Mouse (Mus musculus): Measurements from ENCODE around the gene Pqbp1. TPM values are rescaled to one million over a fixed set of nuclear protein-coding genes. Genes with fewer than 3 reads are reported as not detected.

Gene Pqbp1
- 125 and 143 TPM in 2 replicates for total RNA-seq (2014; rRNA removed)
- polyA plus RNA-seq (2015; fragmentation: Nextera tagmentation; extraction: Ambion mirVana) = 226 and 229 TPM in 2 replicates

GRCm38 (mm10) chrX:7898880-7899874, at the start of gene Pqbp1, which contains the start of gene Timm17b:
Pqbp1 (minus strand) TSS chrX:7899269.
Timm17b (plus strand) TSS chrX:7899357.
- H3K27me3 ChIP-seq (ENCODE audit: insufficient read depth, low read length) = no peaks in the 10 kb centered on the region
- H3K4me2 ChIP-seq (ENCODE audit: low read depth) = peak within 1 kb of the TSS; percentile 54
- no peaks in the 10 kb centered on the region for H3K9me3 ChIP-seq (ENCODE audit: low read length)
- peak within 1 kb of the TSS; percentile 51 for H3K4me3 ChIP-seq (ENCODE audit: low read depth, low read length)
- H3K4me1 ChIP-seq (ENCODE audit: insufficient read depth) = no peaks in the 10 kb centered on the region
- no peak for TF ChIP-seq CTCF (IDR thresholded peaks at IDR 0.05; ENCODE audit: low read depth)
- ATAC-seq (peak; percentile 99), DNase-seq (peak; percentile 95)
- peaks cover 3% of the 10 kb centered on the region; the same call in 1 of the 2 replicates for H3K36me3 ChIP-seq (ENCODE audit: insufficient read depth)
- WGBS = 20% methylated on average over 61 of the region's 62 CpGs
- H3K27ac ChIP-seq (ENCODE audit: low read depth, low read length) = peak within 1 kb of the TSS; percentile 86
- peak within 1 kb of the TSS; percentile 60 for H3K9ac ChIP-seq

- WGBS = 22% methylated on average over 38 of the region's 38 CpGs
- ATAC-seq = peak; percentile 98
These were observed 48.9 kb upstream of the Pqbp1 start for GRCm38 (mm10) chrX:7947900-7948492.

GRCm38 (mm10) chrX:7947108-7947899, 48.2 kb upstream of the Pqbp1 start, which contains the start of gene Hdac6:
Hdac6 (minus strand) TSS chrX:7947889.
- ATAC-seq (peak; percentile 21), DNase-seq (no peak)
- TF ChIP-seq CTCF (IDR thresholded peaks at IDR 0.05; ENCODE audit: low read depth) = no peak
- H3K4me1 ChIP-seq (ENCODE audit: insufficient read depth) = no peaks in the 10 kb centered on the region
- WGBS = 26% methylated on average over 37 of the region's 37 CpGs
- no peaks in the 10 kb centered on the region for H3K36me3 ChIP-seq (ENCODE audit: insufficient read depth)
- H3K9me3 ChIP-seq (ENCODE audit: low read length) = no peaks in the 10 kb centered on the region
- no peaks in the 10 kb centered on the region for H3K27me3 ChIP-seq (ENCODE audit: insufficient read depth, low read length)
- H3K9ac ChIP-seq = peak within 1 kb of the TSS; percentile 53
- peak within 1 kb of the TSS; percentile 72 for H3K27ac ChIP-seq (ENCODE audit: low read depth, low read length)
- H3K4me2 ChIP-seq (ENCODE audit: low read depth) = peak within 1 kb of the TSS; percentile 57
- peak within 1 kb of the TSS; percentile 48 for H3K4me3 ChIP-seq (ENCODE audit: low read depth, low read length)

More at GRCm38 (mm10) chrX:7947900-7948492, 48.9 kb upstream of the Pqbp1 start:
- Histone ChIP-seq H3K36me3 (ENCODE audit: insufficient read depth) (no peaks in the 10 kb centered on the region), H3K4me1 (ENCODE audit: insufficient read depth) (no peaks in the 10 kb centered on the region), H3K27ac (ENCODE audit: low read depth, low read length) (peak overlapping the region; percentile 72), H3K9me3 (ENCODE audit: low read length) (no peaks in the 10 kb centered on the region), H3K4me2 (ENCODE audit: low read depth) (peak overlapping the region; percentile 42), H3K4me3 (ENCODE audit: low read depth, low read length) (peak overlapping the region; percentile 48), H3K9ac (peak overlapping the region; percentile 53), H3K27me3 (ENCODE audit: insufficient read depth, low read length) (no peaks in the 10 kb centered on the region)
- no peak for TF ChIP-seq CTCF (IDR thresholded peaks at IDR 0.05; ENCODE audit: low read depth)
- peak; percentile 95 for DNase-seq

- no peaks in the 10 kb centered on the region for H3K9me3 ChIP-seq (ENCODE audit: low read length)
- no peak overlapping the region for H3K9ac ChIP-seq
- H3K4me3 ChIP-seq (ENCODE audit: low read depth, low read length) = no peak overlapping the region
- no peak for TF ChIP-seq CTCF (IDR thresholded peaks at IDR 0.05; ENCODE audit: low read depth)
- DNase-seq (no peak), ATAC-seq (no peak)
- no peak overlapping the region for H3K27ac ChIP-seq (ENCODE audit: low read depth, low read length)
- H3K36me3 ChIP-seq (ENCODE audit: insufficient read depth) = no peaks in the 10 kb centered on the region
- H3K4me2 ChIP-seq (ENCODE audit: low read depth) = no peak overlapping the region
- no peaks in the 10 kb centered on the region for H3K4me1 ChIP-seq (ENCODE audit: insufficient read depth)
- 81% methylated on average over 8 of the region's 8 CpGs for WGBS
- no peaks in the 10 kb centered on the region for H3K27me3 ChIP-seq (ENCODE audit: insufficient read depth, low read length)
These were observed 46.5 kb upstream of the Pqbp1 start for GRCm38 (mm10) chrX:7945618-7946017.

GRCm38 (mm10) chrX:7937667-7938066, 38.6 kb upstream of the Pqbp1 start:
- H3K36me3 ChIP-seq (ENCODE audit: insufficient read depth) = no peaks in the 10 kb centered on the region
- no peak overlapping the region for H3K9ac ChIP-seq
- no peak for TF ChIP-seq CTCF (IDR thresholded peaks at IDR 0.05; ENCODE audit: low read depth)
- no peak overlapping the region for H3K4me3 ChIP-seq (ENCODE audit: low read depth, low read length)
- H3K4me2 ChIP-seq (ENCODE audit: low read depth) = no peak overlapping the region
- H3K27ac ChIP-seq (ENCODE audit: low read depth, low read length) = no peak overlapping the region
- H3K9me3 ChIP-seq (ENCODE audit: low read length) = no peaks in the 10 kb centered on the region
- DNase-seq (no peak), ATAC-seq (no peak)
- no peaks in the 10 kb centered on the region for H3K4me1 ChIP-seq (ENCODE audit: insufficient read depth)
- H3K27me3 ChIP-seq (ENCODE audit: insufficient read depth, low read length) = no peaks in the 10 kb centered on the region
- WGBS = 93% methylated on average over 6 of the region's 6 CpGs

GRCm38 (mm10) chrX:7936874-7937273, 37.8 kb upstream of the Pqbp1 start:
- no peak overlapping the region for H3K4me2 ChIP-seq (ENCODE audit: low read depth)
- no peaks in the 10 kb centered on the region for H3K4me1 ChIP-seq (ENCODE audit: insufficient read depth)
- DNase-seq (no peak), ATAC-seq (no peak)
- no peak overlapping the region for H3K4me3 ChIP-seq (ENCODE audit: low read depth, low read length)
- H3K9ac ChIP-seq = no peak overlapping the region
- no peak overlapping the region for H3K27ac ChIP-seq (ENCODE audit: low read depth, low read length)
- no peaks in the 10 kb centered on the region for H3K9me3 ChIP-seq (ENCODE audit: low read length)
- H3K27me3 ChIP-seq (ENCODE audit: insufficient read depth, low read length) = no peaks in the 10 kb centered on the region
- WGBS = 58% methylated on average over 11 of the region's 11 CpGs
- TF ChIP-seq CTCF (IDR thresholded peaks at IDR 0.05; ENCODE audit: low read depth) = no peak
- no peaks in the 10 kb centered on the region for H3K36me3 ChIP-seq (ENCODE audit: insufficient read depth)
